Comparison of ENCODE assay signal across 31 mouse cellular contexts in the genomic region with DNA sequence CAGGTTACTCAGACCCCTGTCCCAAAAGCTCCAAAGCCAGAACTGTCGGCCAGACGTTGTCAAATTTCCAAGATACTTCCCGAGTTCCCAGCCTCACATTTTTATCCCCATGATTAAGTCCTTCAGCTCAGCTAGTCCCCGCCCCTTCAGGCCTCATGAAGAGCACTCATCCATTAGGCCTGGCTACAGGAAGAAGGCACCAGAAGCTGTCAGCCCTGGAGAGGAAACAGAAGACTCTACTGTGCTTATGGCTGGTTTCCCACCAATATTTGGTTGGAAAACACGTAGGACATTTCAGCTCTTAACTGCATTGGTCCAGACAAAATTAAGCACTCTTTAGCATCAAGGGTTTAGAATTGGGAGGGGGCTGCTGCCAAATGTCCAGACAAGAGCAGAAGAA.
DNase-seq lines count a peak whose midpoint lies in the region; ATAC-seq lines count a peak whose summit lies in the region.
"Had no signal": no experiment of that assay in that cellular context is flagged by ENCODE, and none has a peak within 500 bp of the region (broad histone marks: within the 10 kb centered on the region; RNA-seq: fewer than 3 reads in every experiment).

No protein-coding gene starts in this region.

- peak; percentile 74 for DNase-seq in heart, adult 11 months
- DNase-seq in heart, postnatal 4 days = no peak
- peak; percentile 21 for DNase-seq in left cerebral cortex, postnatal 4 days
- no peak for DNase-seq in left cerebral cortex, adult 18-20 months (ENCODE audit: low spot score in 2 of 2)
- DNase-seq in MN1 (ENCODE audit: low spot score) = peak; percentile 55
- no peak for DNase-seq in liver, embryonic 11.5 days (ENCODE audit: low spot score)
- DNase-seq: adrenal gland, postnatal 10 days; cerebellum, adult 11-12 months; cerebellum, adult 9-11 months; gastrocnemius, adult 2 months; gastrocnemius, postnatal 36 days; heart, adult 2 months; kidney, adult 8-10 months; layer of hippocampus, postnatal 36 days; liver; lung, postnatal 14 days; retina, postnatal 1 day; right cerebral cortex, postnatal 14 days; thymus, postnatal 4 days had no signal

- H3K4me2 ChIP-seq in stomach, embryonic 15.5 days = no peak overlapping the region
- H3K4me2 ChIP-seq in liver, embryonic 11.5 days = no peak overlapping the region
- H3K4me2 ChIP-seq: embryonic facial prominence, embryonic 13.5 days; forebrain, embryonic 15.5 days; heart, embryonic 12.5 days; hindbrain, embryonic 14.5 days; liver, embryonic 15.5 days; midbrain, embryonic 13.5 days; neural tube, embryonic 13.5 days had no signal

- peak; percentile 45; the same call in 1 of the 2 replicates for ATAC-seq in stomach, embryonic 15.5 days (ENCODE audit: insufficient read depth, low FRiP score, low read depth)
- no peak for ATAC-seq in liver, embryonic 11.5 days (replicated peaks; ENCODE audit: low FRiP score)
- ATAC-seq: forebrain, embryonic 15.5 days; midbrain, embryonic 13.5 days; Patski had no signal

- H3K9ac ChIP-seq in stomach, embryonic 15.5 days = no peak overlapping the region
- H3K9ac ChIP-seq in liver, embryonic 11.5 days (ENCODE audit: low read depth, low read length) = no peak overlapping the region
- H3K9ac ChIP-seq: embryonic facial prominence, embryonic 13.5 days; forebrain, embryonic 15.5 days; heart, embryonic 12.5 days; hindbrain, embryonic 14.5 days; liver, embryonic 15.5 days; midbrain, embryonic 13.5 days; neural tube, embryonic 13.5 days had no signal

- H3K9me3 ChIP-seq in stomach, embryonic 15.5 days = no peaks in the 10 kb centered on the region
- no peaks in the 10 kb centered on the region for H3K9me3 ChIP-seq in liver, embryonic 11.5 days (ENCODE audit: control insufficient read depth, low read length)
- H3K9me3 ChIP-seq: embryonic facial prominence, embryonic 13.5 days; forebrain, embryonic 10.5 days; forebrain, embryonic 15.5 days; heart, embryonic 12.5 days; liver, embryonic 15.5 days; midbrain, embryonic 13.5 days; neural tube, embryonic 13.5 days had no signal

- peaks cover 12% of the 10 kb centered on the region for H3K4me1 ChIP-seq in stomach, embryonic 15.5 days
- H3K4me1 ChIP-seq in liver, embryonic 11.5 days (replicated peaks; ENCODE audit: control insufficient read depth, insufficient read depth, low read length) = no peaks in the 10 kb centered on the region
- H3K4me1 ChIP-seq: embryonic facial prominence, embryonic 13.5 days; forebrain, embryonic 10.5 days; forebrain, embryonic 15.5 days; heart, embryonic 12.5 days; liver, embryonic 15.5 days; megakaryocyte, embryonic 14.5 days; midbrain, embryonic 13.5 days; neural tube, embryonic 13.5 days had no signal

- H3K36me3 ChIP-seq in stomach, embryonic 15.5 days = no peaks in the 10 kb centered on the region
- no peaks in the 10 kb centered on the region for H3K36me3 ChIP-seq in liver, embryonic 11.5 days (ENCODE audit: control insufficient read depth, insufficient read depth, low read length)
- H3K36me3 ChIP-seq: embryonic facial prominence, embryonic 13.5 days; forebrain, embryonic 10.5 days; forebrain, embryonic 15.5 days; G1E; heart, embryonic 12.5 days; liver, embryonic 15.5 days; midbrain, embryonic 13.5 days; neural tube, embryonic 13.5 days had no signal

- no peaks in the 10 kb centered on the region for H3K27me3 ChIP-seq in stomach, embryonic 15.5 days (replicated peaks)
- H3K27me3 ChIP-seq in liver, embryonic 11.5 days (replicated peaks; ENCODE audit: control insufficient read depth, insufficient read depth, low read length) = no peaks in the 10 kb centered on the region
- H3K27me3 ChIP-seq: forebrain, embryonic 15.5 days; liver, embryonic 15.5 days; midbrain, embryonic 13.5 days; neural tube, embryonic 13.5 days had no signal

- H3K27ac ChIP-seq in stomach, embryonic 15.5 days = peak overlapping the region; percentile 68
- no peak overlapping the region for H3K27ac ChIP-seq in liver, embryonic 11.5 days (ENCODE audit: low read depth, low read length)
- H3K27ac ChIP-seq: embryonic facial prominence, embryonic 13.5 days; forebrain, embryonic 10.5 days; forebrain, embryonic 15.5 days; gastrocnemius, adult 2 months; heart, adult 2 months; hindbrain, embryonic 14.5 days; liver, embryonic 15.5 days; midbrain, embryonic 13.5 days; neural tube, embryonic 13.5 days had no signal

- intact Hi-C loops in left cerebral cortex, postnatal 4 days (cut with DNase I) = no loop called here

- H3K4me3 ChIP-seq in stomach, embryonic 15.5 days (replicated peaks) = no peak overlapping the region
- no peak overlapping the region for H3K4me3 ChIP-seq in liver, embryonic 11.5 days (ENCODE audit: low read depth, low read length)
- H3K4me3 ChIP-seq: embryonic facial prominence, embryonic 13.5 days; forebrain, embryonic 10.5 days; forebrain, embryonic 15.5 days; gastrocnemius, adult 2 months; heart, adult 2 months; heart, embryonic 12.5 days; liver, embryonic 15.5 days; megakaryocyte, embryonic 14.5 days; midbrain, embryonic 13.5 days; neural tube, embryonic 13.5 days had no signal

- WGBS in stomach, embryonic 15.5 days = 39% methylated on average over 5 of the region's 5 CpGs
- WGBS in liver, embryonic 11.5 days = 60% methylated on average over 5 of the region's 5 CpGs

Comparison
In these comparisons a context has a peak if more than half of its experiments do, and no peak if none do; other contexts are left out.
1. DNase-seq: peak in heart, adult 11 months (single experiment), left cerebral cortex, postnatal 4 days (single experiment) and MN1 (single experiment); none in heart, postnatal 4 days (single experiment), left cerebral cortex, adult 18-20 months (0 of 2) and liver, embryonic 11.5 days (single experiment).